Mouse (Mus musculus) megakaryocyte-erythroid progenitor cell, adult 5 weeks (primary cell): ENCODE measurements around the gene Zfp811. TPM values are rescaled to one million over a fixed set of nuclear protein-coding genes. Genes with fewer than 3 reads are reported as not detected.

Experiments
- polyA plus RNA-seq: library from polyadenylated mRNA; stranded (reverse); fragments of >175 nt; gene quantifications from 2 replicates; pipeline ENCODE4 v1.2.3, GENCODE M21; 2012

Zfp811 gene
- not detected in 2 replicates for polyA plus RNA-seq

GRCm38 (mm10) chr17:32809544-32810374, at the start of gene Zfp811:
TSS of gene Zfp811 (minus strand) at chr17:32809931.

DNA sequence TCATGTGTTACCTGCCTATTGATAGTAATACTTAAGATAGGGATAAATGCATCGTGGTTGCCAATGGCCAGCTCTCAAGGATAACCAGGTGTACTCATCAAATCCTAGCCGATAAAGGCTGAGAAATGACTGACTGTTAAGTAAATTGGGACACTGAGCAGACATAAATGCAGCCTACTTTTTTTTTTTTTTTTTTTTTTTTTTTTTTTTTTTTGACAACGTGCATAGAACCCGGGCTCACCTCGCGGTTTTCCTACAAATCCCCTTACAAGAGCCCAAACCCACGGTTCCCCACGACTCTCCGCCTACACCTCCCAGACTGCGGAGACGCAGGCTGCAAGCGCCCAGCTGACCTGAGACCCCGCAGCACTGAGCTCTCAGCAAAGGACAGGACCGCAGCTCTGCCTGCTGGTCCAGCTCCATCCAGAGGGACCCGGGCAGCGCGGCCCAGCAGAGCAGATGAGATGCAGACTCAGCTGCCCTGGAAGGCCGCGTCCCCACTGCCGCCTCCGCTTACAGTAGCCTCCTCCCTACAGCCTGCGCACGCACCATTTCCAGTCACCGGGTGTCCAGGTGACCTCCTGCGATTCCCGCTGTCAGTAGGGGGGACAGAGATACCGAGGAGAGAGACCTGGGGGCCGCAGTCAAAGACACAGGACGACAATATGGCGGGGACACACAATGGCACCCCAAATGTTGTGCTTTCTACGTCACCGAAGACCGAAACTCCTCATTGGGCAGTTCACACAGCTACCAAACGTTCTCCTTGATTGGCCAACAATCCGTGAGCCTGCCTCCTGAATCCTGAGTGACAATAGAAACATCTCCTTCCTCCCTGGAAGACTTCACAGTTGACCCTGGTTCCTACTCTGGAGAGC, 20.0 kb upstream of the Zfp811 start, which contains the start of gene Zfp799:
TSS of gene Zfp799 (minus strand) at position 722 of the 878 bp plus-strand sequence.

GRCm38 (mm10) chr17:32788094-32788559, 21.6 kb downstream of the Zfp811 start, which contains the start of gene Zfp871:
TSS of gene Zfp871 (minus strand) at chr17:32788287.

Other genes starting within 250 kb of the Zfp811 start
- not detected in 2 replicates for gene Cyp4f37, start 188.6 kb downstream of the Zfp811 start, polyA plus RNA-seq
- gene Cyp4f40, start 151.0 kb downstream of the Zfp811 start, polyA plus RNA-seq: not detected in 2 replicates
- not detected in 2 replicates for gene Cyp4f15, start 124.3 kb downstream of the Zfp811 start, polyA plus RNA-seq
- 0.65 and 1.6 TPM in 2 replicates for gene Zfp871, start 21.6 kb downstream of the Zfp811 start, polyA plus RNA-seq
- 0.16 and 0.35 TPM in 2 replicates for gene Zfp799, start 20.3 kb upstream of the Zfp811 start, polyA plus RNA-seq
- 0.14 and 0.45 TPM in 2 replicates for gene Zfp870, start 81.7 kb upstream of the Zfp811 start, polyA plus RNA-seq
- not detected in 2 replicates for gene Cyp4f14, start 107.4 kb upstream of the Zfp811 start, polyA plus RNA-seq
- gene Cyp4f13, start 137.5 kb upstream of the Zfp811 start, polyA plus RNA-seq: 13.3 and 22.3 TPM in 2 replicates
- gene Zfp472, start 155.9 kb upstream of the Zfp811 start, polyA plus RNA-seq: 0.79 and 1.0 TPM in 2 replicates
- gene Zfp952, start 183.2 kb upstream of the Zfp811 start, polyA plus RNA-seq: 0.13 and 0.27 TPM in 2 replicates
- 0.05 and 0.14 TPM in 2 replicates for gene Zfp763, start 223.5 kb upstream of the Zfp811 start, polyA plus RNA-seq